Mouse (Mus musculus) gastrocnemius, adult 2 months (tissue): Measurements from ENCODE around the gene Kcnmb3. TPM values are rescaled to one million over a fixed set of nuclear protein-coding genes. Genes with fewer than 3 reads are reported as not detected.

Experiments used
- DNase-seq: peaks from one replicate; pipeline ENCODE4 v3.0.0; 2022
- H3K27ac ChIP-seq: fragments of 200-600 bp; 2 replicates; pipeline ENCODE4 v1.8.1; 2022; ENCODE audit warnings: mild to moderate bottlenecking
- H3K4me3 ChIP-seq: fragments of 200-600 bp; 2 replicates; pipeline ENCODE4 v1.8.1; 2022; ENCODE audit warnings: mild to moderate bottlenecking, moderate library complexity
- CTCF ChIP-seq: fragments of 200-600 bp; IDR thresholded peaks from 2 replicates; pipeline ENCODE4 v1.8.1; 2022; ENCODE audit warnings: antibody characterized with exemption, mild to moderate bottlenecking, moderate library complexity
- intact Hi-C: fragments of 180-260 bp; cut with DNase I; formaldehyde crosslinking; loops from one replicate; pipeline ENCODE4 v1.15.1; 2025
- long read RNA-seq, 2 experiments: library from polyadenylated mRNA; stranded (forward); transcript quantifications; one replicate each; pipeline ENCODE4 v2.0.0; 2021
- total RNA-seq, 2 experiments: library from RNA; stranded (reverse); gene quantifications; 2 replicates each; pipeline ENCODE4 v1.2.3; 2021

Gene Kcnmb3
- total RNA-seq = not detected
- long read RNA-seq, experiment 1 = 0 reads
- long read RNA-seq, experiment 2 = 0 reads

DNA sequence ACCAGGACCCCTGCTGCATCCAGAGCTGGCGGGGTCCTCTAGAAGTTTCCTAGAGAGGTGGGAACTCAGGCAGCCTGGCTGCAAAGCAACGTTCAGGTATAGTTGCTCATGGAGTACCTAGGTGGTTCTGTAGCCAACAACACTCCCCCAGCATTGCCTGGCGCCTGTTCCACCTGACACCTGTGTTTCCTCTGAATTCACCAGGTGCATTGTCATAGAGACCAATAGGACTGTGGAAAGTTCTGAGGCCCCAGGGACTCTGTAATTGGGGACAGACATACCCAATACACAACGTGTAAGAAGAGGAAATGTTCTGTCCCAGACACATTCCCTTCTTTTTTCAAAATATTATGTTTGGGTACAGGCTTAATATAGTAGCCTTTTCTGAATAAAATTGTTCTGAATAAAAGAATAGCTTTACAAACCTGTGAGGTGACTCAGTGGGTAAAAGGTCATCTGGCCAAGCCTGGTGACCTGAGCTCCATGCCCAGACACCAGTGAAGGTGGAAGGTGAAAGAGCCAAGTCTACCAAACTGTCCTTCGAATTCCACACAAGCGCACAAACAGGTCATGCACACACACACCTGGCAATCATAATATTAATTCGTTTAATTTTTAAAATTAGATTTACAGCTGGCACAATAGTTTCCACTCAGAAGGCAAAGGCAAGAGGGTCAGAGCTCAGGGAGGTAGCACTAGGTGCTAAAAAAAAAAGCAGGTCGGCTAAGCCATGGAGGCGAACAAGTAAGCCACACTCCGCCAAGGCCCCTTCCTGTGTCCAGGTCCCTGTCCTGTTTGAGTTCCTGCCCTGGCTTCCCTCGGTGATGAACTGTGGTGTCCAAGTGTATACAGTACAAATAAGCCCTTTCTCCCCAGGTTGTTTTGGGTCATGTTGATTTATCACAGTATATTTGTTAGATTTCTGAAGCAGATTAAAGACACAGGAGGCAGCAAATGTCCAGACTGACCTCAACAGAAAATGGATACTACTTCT is at the start of gene Kcnmb3:
Gene Kcnmb3 (minus strand): TSS at position 135 of the 994 bp plus-strand sequence.
- intact Hi-C loops = no loop called here
- Histone ChIP-seq H3K4me3 (no peak within 1 kb of the TSS), H3K27ac (no peak within 1 kb of the TSS)
- DNase-seq = no peak
- no peak for TF ChIP-seq CTCF

DNA sequence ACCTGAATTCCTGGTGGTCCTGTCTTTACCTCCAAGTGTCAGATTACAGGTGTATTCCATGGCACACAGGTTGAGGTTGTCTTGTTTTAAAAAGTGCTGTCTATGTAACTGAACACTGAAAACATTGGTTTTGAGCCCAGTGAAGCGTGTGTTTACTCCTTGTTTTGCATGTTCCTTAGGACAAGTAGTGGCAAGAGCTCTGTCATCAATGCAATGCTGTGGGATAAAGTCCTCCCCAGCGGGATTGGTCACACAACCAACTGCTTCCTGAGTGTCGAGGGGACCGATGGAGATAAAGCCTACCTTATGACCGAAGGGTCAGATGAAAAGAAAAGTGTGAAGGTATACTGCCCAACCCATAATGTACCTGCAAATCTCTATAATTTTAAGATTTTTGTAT is 46.1 kb upstream of the Kcnmb3 start:
- Histone ChIP-seq H3K4me3 (peak overlapping the region; percentile 36), H3K27ac (peak overlapping the region; percentile 90)
- no peak for DNase-seq
- intact Hi-C loops = no loop called here
- TF ChIP-seq CTCF = no peak

DNA sequence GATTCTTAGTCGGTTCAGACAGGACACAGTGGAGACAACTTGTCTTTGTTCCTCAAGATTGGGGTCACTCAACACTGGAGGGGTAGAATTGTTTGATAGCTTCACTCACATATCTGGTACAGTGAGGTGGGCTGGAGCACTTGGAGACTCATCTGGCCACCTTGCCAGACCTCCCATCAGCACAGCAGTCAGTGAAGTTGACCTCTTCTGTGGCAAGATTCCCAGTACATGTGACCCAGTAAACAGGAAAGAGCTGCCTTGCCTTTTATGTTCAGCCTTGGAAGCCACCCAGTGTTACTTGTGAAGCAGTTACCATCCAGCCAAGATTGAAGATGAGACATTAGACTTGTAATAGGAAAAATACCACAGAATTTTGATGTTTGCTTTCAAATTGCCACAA is 45.5 kb upstream of the Kcnmb3 start:
- Histone ChIP-seq H3K4me3 (peak overlapping the region; percentile 36), H3K27ac (peak overlapping the region; percentile 90)
- intact Hi-C loops = no loop called here
- DNase-seq = peak; percentile 80
- TF ChIP-seq CTCF = no peak

DNA sequence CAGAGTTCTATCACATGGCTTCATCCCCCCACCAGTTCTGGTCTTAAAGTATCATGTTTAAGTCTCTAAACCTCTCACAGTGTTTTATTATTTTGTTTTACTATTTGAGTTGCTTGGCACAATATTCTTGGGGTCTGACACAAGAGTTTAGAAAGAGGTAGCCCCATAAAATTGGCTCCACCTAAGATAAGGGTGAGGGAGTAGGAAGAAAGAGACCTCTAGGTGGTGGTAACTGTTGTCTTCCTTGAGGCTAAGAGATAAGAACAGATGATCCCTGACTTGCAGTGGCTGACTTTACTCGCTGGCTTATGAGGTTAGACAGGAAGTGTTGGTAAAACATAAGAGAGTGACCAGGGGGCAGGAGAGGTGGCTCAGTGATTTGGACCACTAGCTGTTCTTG is 43.7 kb upstream of the Kcnmb3 start:
- no peak for DNase-seq
- intact Hi-C loops = no loop called here
- H3K4me3 ChIP-seq = no peak overlapping the region
- TF ChIP-seq CTCF = no peak
- peak overlapping the region; percentile 90 for H3K27ac ChIP-seq

DNA sequence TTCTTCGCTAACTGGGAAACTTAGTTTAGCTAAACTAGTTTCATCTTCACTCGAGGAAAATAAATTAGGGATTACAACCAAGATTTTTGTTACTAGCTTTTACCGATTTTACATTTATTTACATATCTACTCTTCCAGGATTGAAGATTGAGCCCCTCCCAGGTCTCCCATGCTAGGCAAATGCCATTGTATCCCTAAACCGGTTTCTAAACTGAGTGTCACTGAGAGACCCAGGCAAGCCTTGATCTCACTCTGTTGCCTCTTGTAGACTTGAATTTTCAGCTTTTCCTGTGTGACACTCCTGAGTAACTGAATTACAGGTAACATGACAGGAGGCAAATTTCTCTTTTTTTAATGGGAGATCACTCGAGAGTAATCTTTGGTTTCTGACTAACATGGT is 38.0 kb upstream of the Kcnmb3 start:
- H3K27ac ChIP-seq = peak overlapping the region; percentile 96
- no peak for TF ChIP-seq CTCF
- no peak for DNase-seq
- intact Hi-C loops = no loop called here
- peak overlapping the region; percentile 93 for H3K4me3 ChIP-seq

DNA sequence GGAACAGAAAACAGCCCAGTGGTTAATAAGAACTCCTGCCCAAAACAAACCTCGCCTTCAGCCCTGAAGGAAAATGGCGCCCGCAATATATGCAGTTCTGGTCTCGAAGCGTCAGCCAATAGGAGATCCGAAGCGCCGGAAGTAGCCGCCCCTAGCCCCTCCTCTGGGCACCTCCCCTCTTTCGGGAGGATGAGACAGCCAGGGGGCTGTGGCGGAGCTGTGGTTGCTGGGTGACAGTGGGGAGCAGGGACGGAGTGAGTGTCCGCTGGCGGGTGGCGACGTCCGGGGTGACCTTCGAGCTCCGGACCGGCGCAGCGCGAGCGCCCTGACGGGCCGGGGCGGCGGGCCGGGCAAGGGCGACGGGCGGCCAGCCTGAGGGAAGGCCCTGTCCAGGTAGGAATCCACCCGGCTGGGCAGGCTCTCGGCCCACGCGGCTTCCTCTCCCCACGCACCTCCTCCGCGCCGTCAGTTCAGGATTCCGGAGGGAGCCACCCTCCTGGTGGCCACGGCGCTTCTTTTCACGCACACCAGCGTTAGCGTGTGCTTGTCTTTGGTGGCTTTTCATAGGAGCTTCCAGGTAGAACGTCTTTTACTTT is 37.4 kb upstream of the Kcnmb3 start, which contains the start of gene Mfn1:
Gene Mfn1 (plus strand): TSS at position 163 of the 596 bp plus-strand sequence.
- peak within 1 kb of the TSS; percentile 96 for H3K27ac ChIP-seq
- no peak; the same call in 1 of the 2 replicates for TF ChIP-seq CTCF
- peak within 1 kb of the TSS; percentile 93 for H3K4me3 ChIP-seq
- DNase-seq = peak; percentile 96
- intact Hi-C loops = loop anchor here (2.0 kb wide), 2 partner anchors 19 to 179 kb away; partner anchors contain the start of gene Zfp639

DNA sequence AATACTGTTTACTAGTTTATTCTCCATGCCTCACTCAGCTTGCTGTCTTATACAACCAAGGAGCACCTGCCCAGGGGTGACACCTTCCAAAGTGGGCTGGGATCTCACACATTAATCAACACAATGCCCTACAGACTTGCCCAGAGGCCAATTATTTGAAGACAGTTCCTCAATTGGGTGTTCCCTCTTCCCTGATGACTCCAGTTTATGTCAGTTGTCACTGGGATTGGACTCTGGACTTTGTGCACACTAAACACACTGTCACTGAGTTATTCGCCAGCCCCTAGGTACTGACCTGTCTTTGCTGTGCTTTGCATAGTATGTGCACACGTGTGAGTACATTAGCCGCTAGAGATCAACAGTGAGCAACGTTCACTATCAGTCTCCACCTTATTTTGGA is 35.1 kb upstream of the Kcnmb3 start:
- Histone ChIP-seq H3K27ac (no peak overlapping the region), H3K4me3 (no peak overlapping the region)
- intact Hi-C loops = no loop called here
- no peak for TF ChIP-seq CTCF
- DNase-seq = no peak

DNA sequence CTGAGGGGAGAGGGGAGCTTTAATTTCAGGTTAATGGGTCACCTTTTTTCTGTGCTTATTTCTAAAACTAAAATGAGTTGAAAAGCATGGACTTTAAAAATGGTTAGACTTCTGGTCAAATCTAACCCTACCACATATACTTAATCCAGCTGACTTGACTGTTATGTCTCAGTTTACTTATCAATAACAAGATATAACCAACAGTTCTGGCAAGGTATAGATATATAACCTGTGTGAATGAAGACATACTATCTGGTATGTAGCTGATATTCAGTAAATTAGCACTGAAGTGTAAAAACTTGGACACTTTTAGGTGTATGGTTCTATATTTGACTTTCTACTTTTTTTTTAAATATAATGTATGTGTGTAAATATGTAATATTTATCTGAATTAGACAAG is 21.5 kb upstream of the Kcnmb3 start:
- no peak overlapping the region for H3K27ac ChIP-seq
- no peak overlapping the region for H3K4me3 ChIP-seq
- no peak for TF ChIP-seq CTCF
- DNase-seq = no peak
- intact Hi-C loops = loop anchor here (5.0 kb wide), 1 partner anchor 116 kb away; the partner anchor contains the start of gene Pik3ca

DNA sequence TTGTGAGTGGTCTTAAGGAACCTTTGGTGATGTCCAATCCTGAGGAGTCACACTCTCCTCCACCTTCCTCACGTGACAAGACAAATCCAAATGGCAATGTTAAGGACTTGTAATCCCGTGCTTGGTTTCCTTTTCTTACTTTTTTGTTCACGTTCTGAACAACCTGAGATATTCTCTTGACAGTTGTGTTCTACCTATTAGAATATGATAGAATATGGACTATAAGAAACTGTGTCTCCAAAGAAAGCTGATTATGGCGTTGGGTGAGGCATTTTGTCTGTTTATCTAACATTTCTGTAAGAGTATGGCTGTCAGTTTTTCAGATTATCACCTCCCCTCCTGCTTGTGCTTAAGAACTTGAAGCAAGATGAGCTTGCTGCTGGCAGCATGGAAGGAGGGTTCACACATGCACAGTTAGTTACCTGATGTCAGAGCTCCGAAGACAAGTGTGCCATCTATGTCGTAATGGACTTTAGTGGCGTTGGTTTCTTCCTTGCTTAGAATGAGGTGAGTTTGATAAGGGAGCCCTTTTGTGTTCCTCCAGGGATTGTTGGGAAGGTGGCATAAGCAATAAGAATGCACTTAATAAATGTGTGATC is 20.8 kb upstream of the Kcnmb3 start:
- no peak for DNase-seq
- H3K27ac ChIP-seq = no peak overlapping the region
- intact Hi-C loops = loop anchor here (5.0 kb wide), 1 partner anchor 115 kb away; the partner anchor contains the start of gene Pik3ca
- TF ChIP-seq CTCF = no peak
- H3K4me3 ChIP-seq = no peak overlapping the region

DNA sequence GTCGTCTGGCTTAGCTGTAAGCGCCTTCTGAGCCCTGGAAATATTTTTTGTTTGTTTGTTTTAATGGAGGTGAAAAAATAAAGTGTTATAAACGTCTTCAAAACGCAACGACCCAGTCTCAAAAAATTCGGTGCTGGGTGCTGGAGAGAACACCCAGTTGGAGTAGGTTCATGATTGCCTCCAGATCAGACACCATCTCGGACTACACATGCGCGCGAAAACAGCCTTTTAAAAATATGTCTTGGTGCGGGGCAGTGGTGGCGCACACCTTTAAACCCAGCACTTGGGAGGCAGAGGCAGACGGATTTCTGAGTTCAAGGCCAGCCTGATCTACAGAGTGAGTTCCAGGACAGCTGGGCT is 19.1 kb upstream of the Kcnmb3 start:
- Histone ChIP-seq H3K27ac (peak overlapping the region; percentile 97), H3K4me3 (peak overlapping the region; percentile 97)
- TF ChIP-seq CTCF = no peak
- DNase-seq = no peak
- intact Hi-C loops = loop anchor here (2.0 to 5.0 kb wide), 3 partner anchors 18 to 114 kb away; partner anchors contain the start of genes Mfn1 and Pik3ca

DNA sequence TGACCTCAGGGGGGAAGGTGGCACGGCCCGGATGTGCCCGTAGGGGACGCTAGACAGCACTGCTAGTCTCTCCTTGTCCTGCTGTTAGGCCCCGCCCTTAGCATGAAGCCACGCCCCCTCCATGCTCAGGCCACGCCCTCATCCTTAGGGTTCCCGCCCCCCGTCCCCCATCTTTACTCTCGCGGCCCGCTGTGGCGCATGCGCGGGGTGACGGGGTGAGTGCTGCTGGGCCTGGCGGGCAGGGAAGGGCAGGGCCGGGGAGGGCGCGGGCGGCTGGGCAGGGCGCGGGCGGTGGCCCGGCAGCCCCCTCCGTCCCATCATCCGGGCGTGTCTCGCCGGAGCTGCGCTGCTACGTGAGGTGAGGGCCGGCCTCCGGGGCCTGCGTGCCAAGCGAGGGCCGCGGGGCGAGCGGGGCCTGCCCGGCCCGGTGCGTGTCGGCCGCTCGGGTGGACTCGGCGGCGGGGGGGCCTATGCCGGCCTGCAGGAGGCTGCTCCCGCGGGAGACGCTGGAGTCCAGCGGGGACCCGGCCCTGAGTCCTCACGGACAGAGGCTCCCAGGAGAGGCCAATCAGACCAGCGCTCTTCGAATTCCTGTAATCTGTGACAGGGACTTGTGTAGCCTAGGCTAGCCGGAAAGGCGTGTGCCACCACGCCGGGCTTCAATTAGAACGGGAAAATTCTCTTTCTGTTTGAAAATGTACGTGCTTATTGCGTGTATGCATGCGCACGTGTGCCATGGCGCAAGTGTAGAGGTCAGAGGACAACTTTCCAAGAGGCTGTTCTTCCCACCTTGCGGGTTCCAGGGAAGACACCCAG is 18.6 kb upstream of the Kcnmb3 start:
- intact Hi-C loops = loop anchor here (1.0 to 5.0 kb wide), 4 partner anchors 18 to 177 kb away; partner anchors contain the start of genes Mfn1 and Pik3ca
- DNase-seq = peak; percentile 98
- peak overlapping the region; percentile 97 for H3K27ac ChIP-seq
- TF ChIP-seq CTCF = peak; percentile 91
- peak overlapping the region; percentile 97 for H3K4me3 ChIP-seq
